Mouse (Mus musculus) liver, embryonic 15.5 days (tissue): ENCODE measurements around the gene 4933406M09Rik. TPM values are rescaled to one million over a fixed set of nuclear protein-coding genes. Genes with fewer than 3 reads are reported as not detected.

ENCODE experiments used
- ATAC-seq: fragments of 200-750 bp; cut with Nextera tagmentation; 2 replicates; pipeline ENCODE4 v1.8.0; 2017; ENCODE audit warnings: moderate number of reproducible peaks, mild to moderate bottlenecking, moderate library complexity; ENCODE audit not compliant: insufficient read depth
- H3K27ac ChIP-seq: fragments of 300-500 bp; sonication (generic); replicated peaks from 2 replicates; pipeline ENCODE4 v1.5.1; 2015; ENCODE audit warnings: mild to moderate bottlenecking, inconsistent platforms
- H3K27me3 ChIP-seq: fragments of 300-500 bp; sonication (generic); 2 replicates; pipeline ENCODE4 v1.6.1; 2015; ENCODE audit warnings: mild to moderate bottlenecking, inconsistent platforms
- H3K36me3 ChIP-seq: fragments of 300-500 bp; sonication (generic); replicated peaks from 2 replicates; pipeline ENCODE4 v1.6.1; 2015; ENCODE audit warnings: moderate library complexity, mild to moderate bottlenecking, inconsistent platforms
- H3K4me1 ChIP-seq: fragments of 300-500 bp; sonication (generic); replicated peaks from 2 replicates; pipeline ENCODE4 v1.6.1; 2015; ENCODE audit warnings: inconsistent platforms
- H3K4me2 ChIP-seq: fragments of 300-500 bp; sonication (generic); 2 replicates; pipeline ENCODE4 v1.6.1; 2015; ENCODE audit warnings: moderate library complexity, mild to moderate bottlenecking, inconsistent platforms
- H3K4me3 ChIP-seq: fragments of 300-500 bp; sonication (generic); replicated peaks from 2 replicates; pipeline ENCODE4 v1.5.1; 2015; ENCODE audit warnings: mild to moderate bottlenecking, inconsistent platforms
- H3K9ac ChIP-seq: fragments of 300-500 bp; sonication (generic); 2 replicates; pipeline ENCODE4 v1.6.1; 2015; ENCODE audit warnings: moderate library complexity, mild to moderate bottlenecking, inconsistent platforms
- H3K9me3 ChIP-seq: fragments of 300-500 bp; sonication (generic); replicated peaks from 2 replicates; pipeline ENCODE4 v1.6.1; 2016; ENCODE audit warnings: inconsistent platforms
- WGBS: fragments of 180-500 bp; shearing (Covaris S2); methylation state at CpG from one replicate; pipeline ENCODE4 v1.1.7; 2015; ENCODE audit warnings: mixed read lengths; ENCODE audit not compliant: insufficient replicate concordance; 5-methylcytosine and 5-hydroxymethylcytosine counted together
- polyA plus RNA-seq: library from polyadenylated mRNA; unstranded; fragments of >200 nt; fragmentation: Nextera tagmentation; extraction: Ambion mirVana; gene quantifications from 2 replicates; pipeline ENCODE4 v1.2.1, GENCODE M21; 2015

4933406M09Rik gene
- polyA plus RNA-seq, 1 experiment from 2014 or later = not detected

DNA sequence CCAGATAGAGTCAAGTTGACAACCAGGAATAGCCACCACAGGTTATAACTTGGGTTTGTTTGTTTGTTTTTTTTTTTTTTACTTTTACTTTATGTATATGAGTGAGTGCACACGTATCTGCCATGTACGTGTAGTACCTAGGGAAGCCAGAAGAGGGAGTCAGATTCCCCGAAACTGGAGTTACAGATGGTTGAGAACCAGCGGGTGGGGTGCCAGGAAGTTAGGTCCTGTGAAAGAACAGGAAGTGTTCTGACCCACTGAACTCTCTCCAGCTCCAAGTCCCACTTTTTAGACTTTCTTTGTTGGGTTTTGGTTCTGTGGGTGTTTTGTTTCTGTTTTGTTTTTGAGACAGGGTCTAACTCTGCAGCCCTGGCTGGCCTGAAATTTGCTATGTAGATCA is 49.7 kb downstream of the 4933406M09Rik start:
- Histone ChIP-seq H3K27me3 (no peaks in the 10 kb centered on the region), H3K9me3 (no peaks in the 10 kb centered on the region), H3K9ac (no peak overlapping the region), H3K4me3 (no peak overlapping the region), H3K4me2 (0 out of 2 replicates have a peak overlapping the region, but pooled peaks have one; percentile 20), H3K27ac (no peak overlapping the region), H3K36me3 (peaks cover 39% of the 10 kb centered on the region), H3K4me1 (peaks cover 30% of the 10 kb centered on the region)
- WGBS = 29% methylated on average over 4 of the region's 4 CpGs
- ATAC-seq = no peak

DNA sequence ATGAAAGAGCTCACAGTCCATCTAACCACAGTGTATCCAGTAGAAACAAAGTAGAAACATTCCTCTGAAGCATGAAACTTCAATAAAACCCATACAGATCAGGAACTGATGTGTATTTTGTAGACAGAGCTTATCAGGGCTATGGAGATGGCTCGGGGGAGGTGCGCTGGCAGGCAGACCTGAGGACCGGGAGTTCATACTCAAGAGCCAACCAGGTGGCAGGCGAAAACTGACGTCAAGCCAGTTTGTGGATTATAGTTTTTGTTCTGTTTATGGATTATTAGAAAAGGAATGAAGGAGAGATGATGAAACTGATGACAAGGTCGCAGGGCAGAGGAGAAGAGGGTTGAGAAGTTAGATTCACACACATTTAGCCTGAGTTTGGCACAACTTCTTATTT is 54.7 kb downstream of the 4933406M09Rik start:
- no peak for ATAC-seq
- no peak overlapping the region for H3K9ac ChIP-seq
- H3K4me3 ChIP-seq = no peak overlapping the region
- H3K9me3 ChIP-seq = no peaks in the 10 kb centered on the region
- WGBS = 64% methylated on average over 6 of the region's 6 CpGs
- no peaks in the 10 kb centered on the region for H3K36me3 ChIP-seq
- H3K27ac ChIP-seq = no peak overlapping the region
- H3K27me3 ChIP-seq = no peaks in the 10 kb centered on the region
- no peak overlapping the region for H3K4me2 ChIP-seq
- H3K4me1 ChIP-seq = peaks cover 16% of the 10 kb centered on the region

Other genes starting within 250 kb of the 4933406M09Rik start
- 15.1 and 17.7 TPM in 2 replicates for gene Chil1, start 203.8 kb upstream of the 4933406M09Rik start, polyA plus RNA-seq
- 1.5 and 3.5 TPM in 2 replicates for gene Mybph, start 192.5 kb upstream of the 4933406M09Rik start, polyA plus RNA-seq
- 0.91 and 2.1 TPM in 2 replicates for gene Adora1, start 150.5 kb upstream of the 4933406M09Rik start, polyA plus RNA-seq
- gene Myog, start 96.0 kb upstream of the 4933406M09Rik start, polyA plus RNA-seq = 5.1 and 6.8 TPM in 2 replicates
- gene Ppfia4, start 53.0 kb upstream of the 4933406M09Rik start, polyA plus RNA-seq = 1.8 and 2.1 TPM in 2 replicates
- 49.8 and 53.9 TPM in 2 replicates for gene Tmem183a, start 24.0 kb upstream of the 4933406M09Rik start, polyA plus RNA-seq
- 17.3 and 17.4 TPM in 2 replicates for gene Cyb5r1, start 19.6 kb downstream of the 4933406M09Rik start, polyA plus RNA-seq
- 162 and 178 TPM in 2 replicates for gene Adipor1, start 29.4 kb downstream of the 4933406M09Rik start, polyA plus RNA-seq
- 35.3 and 39.2 TPM in 2 replicates for gene Klhl12, start 69.6 kb downstream of the 4933406M09Rik start, polyA plus RNA-seq
- 15.8 and 16.5 TPM in 2 replicates for gene Rabif, start 108.7 kb downstream of the 4933406M09Rik start, polyA plus RNA-seq
- gene Mgat4e, start 163.7 kb downstream of the 4933406M09Rik start, polyA plus RNA-seq = not detected in 2 replicates
- gene Kdm5b, start 174.2 kb downstream of the 4933406M09Rik start, polyA plus RNA-seq = 5.6 TPM in 2 replicates